Mouse (Mus musculus) olfactory bulb, adult 2 months (tissue): ENCODE data around the gene S100a8.

ENCODE experiments used
- CTCF ChIP-seq: fragments of 200-500 bp; IDR thresholded peaks from 2 replicates; pipeline ENCODE4 v1.5.1; 2012; ENCODE audit warnings: low read depth, mild to moderate bottlenecking, low read length, moderate library complexity; ENCODE audit not compliant: insufficient read depth
- POLR2A ChIP-seq: fragments of 200-500 bp; IDR thresholded peaks from 2 replicates; pipeline ENCODE4 v1.6.1; 2012; ENCODE audit warnings: mild to moderate bottlenecking, low read depth, low read length, moderate library complexity; ENCODE audit not compliant: insufficient read depth

DNA sequence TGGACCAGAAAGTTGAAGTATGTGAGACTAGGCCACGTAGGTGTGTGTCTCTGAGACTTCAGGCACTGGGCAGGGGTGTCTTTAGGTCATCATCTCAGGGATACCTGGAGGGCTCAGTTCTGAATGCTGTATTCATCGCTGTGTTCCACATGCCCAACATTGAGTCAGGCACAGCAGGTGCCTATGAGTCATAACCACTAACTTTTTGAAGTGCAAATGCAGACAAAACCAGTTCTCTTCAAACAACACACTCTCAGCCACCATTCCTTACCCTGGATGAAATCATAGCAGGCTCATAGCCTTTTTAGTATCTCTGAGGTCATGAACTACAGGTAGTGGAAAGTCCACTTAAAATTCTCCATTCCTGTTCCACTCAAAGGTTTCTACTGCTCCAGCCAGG lies 39.5 kb upstream of the S100a8 start:
- TF ChIP-seq CTCF (no peak), POLR2A (no peak)
